Mouse (Mus musculus) intestine, embryonic 14.5 days (tissue): ENCODE measurements at regions not wholly inside any gene's neighbourhood (a gene's known extent, or its start where the extent isn't known, plus 50 kb on each side); places are given as distances from the start of the nearest gene placed in this dataset.
"Not testable (repeated sequence)": the region's sequence is repeated elsewhere in the genome, so short reads cannot be mapped to it uniquely, and the experiment has no call there.

ENCODE experiments used
- ATAC-seq: fragments of 200-750 bp; cut with Nextera tagmentation; replicated peaks from 2 replicates; pipeline ENCODE4 v1.8.0; 2017; ENCODE audit warnings: low read depth, moderate number of reproducible peaks, moderate TSS enrichment, moderate library complexity; ENCODE audit not compliant: low FRiP score, low TSS enrichment
- DNase-seq: peaks from one replicate; pipeline ENCODE4 v3.0.0-alpha.2; 2018; ENCODE audit warnings: low spot score
- H3K27ac ChIP-seq: fragments of 300-500 bp; sonication (generic); 2 replicates; pipeline ENCODE4 v1.5.1; 2014; ENCODE audit warnings: low read depth, mild to moderate bottlenecking, control low read depth
- H3K27me3 ChIP-seq: fragments of 300-500 bp; sonication (generic); replicated peaks from 2 replicates; pipeline ENCODE4 v1.6.1; 2014; ENCODE audit warnings: low read length, control low read depth; ENCODE audit not compliant: control insufficient read depth, insufficient read depth
- H3K36me3 ChIP-seq: fragments of 300-500 bp; sonication (generic); 2 replicates; pipeline ENCODE4 v1.6.1; 2014; ENCODE audit warnings: low read length, control low read depth; ENCODE audit not compliant: control insufficient read depth, insufficient read depth
- H3K4me1 ChIP-seq: fragments of 300-500 bp; sonication (generic); replicated peaks from 2 replicates; pipeline ENCODE4 v1.6.1; 2014; ENCODE audit warnings: low read length, control low read depth, mixed read lengths; ENCODE audit not compliant: control insufficient read depth, insufficient read depth
- H3K4me2 ChIP-seq: fragments of 300-500 bp; sonication (generic); 2 replicates; pipeline ENCODE4 v1.6.1; 2014; ENCODE audit warnings: low read length
- H3K4me3 ChIP-seq: fragments of 300-500 bp; sonication (generic); 2 replicates; pipeline ENCODE4 v1.5.1; 2014; ENCODE audit warnings: low read depth, low read length, control low read depth, mixed read lengths
- H3K9ac ChIP-seq: fragments of 300-500 bp; sonication (generic); 2 replicates; pipeline ENCODE4 v1.6.1; 2014; ENCODE audit warnings: mild to moderate bottlenecking, low read length
- H3K9me3 ChIP-seq: fragments of 300-500 bp; sonication (generic); 2 replicates; pipeline ENCODE4 v1.6.1; 2016; ENCODE audit warnings: low read length, control low read depth; ENCODE audit not compliant: control insufficient read depth
- WGBS: fragments of 180-500 bp; shearing (Covaris S2); extraction: QIAGEN DNeasy Blood & Tissue Kit; methylation state at CpG from one replicate; pipeline ENCODE4 v1.1.7; 2014; 5-methylcytosine and 5-hydroxymethylcytosine counted together

GRCm38 (mm10) chr10:51397016-51397415 lies 83.4 kb upstream of the Gm49339 start:
- DNase-seq, H3K36me3 ChIP-seq, H3K27ac ChIP-seq, ATAC-seq, H3K9ac ChIP-seq, H3K27me3 ChIP-seq, H3K4me1 ChIP-seq, H3K9me3 ChIP-seq, H3K4me2 ChIP-seq, H3K4me3 ChIP-seq: not testable (repeated sequence)
- 89% methylated on average over 3 of the region's 3 CpGs for WGBS

- Histone ChIP-seq H3K4me1 (no peaks in the 10 kb centered on the region), H3K9ac (no peak overlapping the region), H3K36me3 (no peaks in the 10 kb centered on the region), H3K27ac (no peak overlapping the region), H3K4me2 (peak overlapping the region; percentile 15; the same call in 1 of the 2 replicates), H3K9me3 (no peaks in the 10 kb centered on the region), H3K4me3 (no peak overlapping the region), H3K27me3 (no peaks in the 10 kb centered on the region)
- 6% methylated on average over 9 of the region's 9 CpGs for WGBS
- DNase-seq = peak; percentile 72
- ATAC-seq = no peak
These were observed 75.3 kb upstream of the Gm49339 start for GRCm38 (mm10) chr10:51405141-51405540.

DNA sequence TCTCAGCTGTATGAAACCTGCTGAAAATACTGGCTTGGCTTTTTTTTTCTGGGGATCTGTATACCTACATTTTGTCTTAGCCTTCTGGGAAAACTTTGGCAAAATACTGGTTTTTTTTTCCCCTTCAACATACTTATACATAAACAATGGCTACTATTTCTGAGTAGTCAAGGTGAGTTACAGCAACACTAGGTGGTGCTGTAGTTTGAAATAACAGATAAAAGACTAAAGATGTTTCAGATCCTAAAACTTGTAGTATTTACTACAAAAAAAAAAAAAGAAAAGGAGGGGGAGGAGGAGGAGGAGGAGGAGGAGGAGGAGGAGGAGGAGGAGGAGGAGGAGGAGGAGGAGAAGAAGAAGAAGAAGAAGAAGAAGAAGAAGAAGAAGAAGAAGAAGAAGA lies 67.6 kb upstream of the Gm49339 start:
- H3K9me3 ChIP-seq = no peaks in the 10 kb centered on the region
- no peak for ATAC-seq

DNA sequence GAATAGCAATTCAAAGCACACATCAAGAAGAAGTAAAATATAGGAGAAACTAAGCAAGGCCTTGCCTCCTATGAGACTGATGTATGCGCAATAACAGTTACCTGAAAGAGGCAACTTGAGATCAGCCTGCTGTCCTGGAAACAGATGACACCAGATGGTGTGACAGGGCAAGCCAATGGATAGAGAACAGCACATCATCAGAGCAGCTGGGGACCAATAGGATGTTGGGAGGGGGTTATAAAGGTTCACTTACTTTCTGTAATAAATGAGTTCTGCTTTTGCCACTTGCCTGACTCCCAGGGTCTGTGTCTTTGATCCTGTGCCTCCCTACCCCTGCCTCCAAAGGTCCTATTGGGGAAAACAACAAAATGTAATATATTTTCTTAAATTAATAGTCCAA lies 65.9 kb upstream of the Gm49339 start:
- Histone ChIP-seq H3K36me3 (no peaks in the 10 kb centered on the region), H3K27me3 (no peaks in the 10 kb centered on the region), H3K9me3 (no peaks in the 10 kb centered on the region), H3K4me2 (no peak overlapping the region), H3K27ac (no peak overlapping the region), H3K9ac (no peak overlapping the region), H3K4me3 (no peak overlapping the region), H3K4me1 (no peaks in the 10 kb centered on the region)
- ATAC-seq = no peak
- 90% methylated on average over 1 of the region's 1 CpGs for WGBS
- no peak for DNase-seq

More for the DNA sequence above, 67.6 kb upstream of the Gm49339 start:
- no peak for DNase-seq
- Histone ChIP-seq H3K4me2 (no peak overlapping the region), H3K27ac (no peak overlapping the region), H3K4me3 (no peak overlapping the region), H3K36me3 (no peaks in the 10 kb centered on the region), H3K4me1 (no peaks in the 10 kb centered on the region), H3K9ac (no peak overlapping the region), H3K27me3 (no peaks in the 10 kb centered on the region)

DNA sequence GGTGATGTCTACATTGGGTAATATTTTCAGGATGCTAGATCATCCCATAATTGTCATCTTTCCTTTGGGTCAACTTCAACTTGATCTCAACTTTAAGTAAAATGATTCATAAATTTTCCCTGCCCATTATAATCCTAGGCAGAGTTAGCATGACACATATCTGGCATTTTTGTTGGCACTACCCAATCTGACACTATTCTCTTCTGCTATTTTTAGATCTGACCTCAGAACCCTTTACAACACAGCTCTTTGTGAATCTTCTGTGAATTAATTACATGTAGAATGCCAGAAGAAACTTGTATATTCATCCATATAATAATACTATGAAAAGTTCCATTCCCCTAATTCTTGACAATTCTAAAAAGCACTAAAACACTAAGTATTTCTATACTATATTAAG lies 63.7 kb upstream of the Gm49339 start:
- Histone ChIP-seq H3K9ac (no peak overlapping the region), H3K27ac (no peak overlapping the region), H3K4me1 (no peaks in the 10 kb centered on the region), H3K4me3 (no peak overlapping the region), H3K27me3 (no peaks in the 10 kb centered on the region), H3K4me2 (no peak overlapping the region), H3K36me3 (no peaks in the 10 kb centered on the region), H3K9me3 (no peaks in the 10 kb centered on the region)
- ATAC-seq (no peak), DNase-seq (no peak)

GRCm38 (mm10) chr10:51417221-51417911 lies 63.0 kb upstream of the Gm49339 start:
- no peak for ATAC-seq
- Histone ChIP-seq H3K4me3 (no peak overlapping the region), H3K9ac (no peak overlapping the region), H3K36me3 (no peaks in the 10 kb centered on the region), H3K4me2 (no peak overlapping the region), H3K27ac (no peak overlapping the region), H3K27me3 (no peaks in the 10 kb centered on the region), H3K4me1 (no peaks in the 10 kb centered on the region), H3K9me3 (no peaks in the 10 kb centered on the region)
- WGBS = 66% methylated on average over 3 of the region's 3 CpGs
- no peak for DNase-seq

GRCm38 (mm10) chr10:51418550-51418949 lies 61.9 kb upstream of the Gm49339 start:
- DNase-seq (no peak), ATAC-seq (no peak)
- Histone ChIP-seq H3K4me1 (no peaks in the 10 kb centered on the region), H3K4me2 (no peak overlapping the region), H3K27me3 (no peaks in the 10 kb centered on the region), H3K27ac (no peak overlapping the region), H3K4me3 (no peak overlapping the region), H3K9me3 (no peaks in the 10 kb centered on the region), H3K9ac (no peak overlapping the region), H3K36me3 (no peaks in the 10 kb centered on the region)
- 86% methylated on average over 1 of the region's 1 CpGs for WGBS

DNA sequence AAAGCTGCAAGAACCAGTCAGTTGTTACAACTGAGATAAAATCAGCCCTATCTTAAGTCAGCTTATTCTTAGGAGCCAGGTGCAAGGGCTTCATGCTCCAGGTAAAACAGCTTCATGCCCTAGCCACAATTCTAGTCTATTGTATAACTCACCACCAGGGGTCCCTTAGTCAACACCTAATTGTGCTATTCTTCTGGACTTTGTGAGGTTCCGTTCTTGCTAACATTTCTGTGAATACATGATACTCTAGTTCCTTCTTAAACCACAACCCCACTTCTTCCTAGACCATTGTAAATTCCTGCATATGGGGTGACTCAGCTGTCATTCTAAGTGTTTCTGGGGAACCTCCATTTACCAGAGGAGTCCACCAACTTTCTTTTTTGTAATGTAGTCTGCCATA lies 57.9 kb upstream of the Gm49339 start:
- no peak overlapping the region for H3K27ac ChIP-seq
- no peak for ATAC-seq
- no peak for DNase-seq
- H3K27me3 ChIP-seq = no peaks in the 10 kb centered on the region
- no peak overlapping the region for H3K9ac ChIP-seq
- no peaks in the 10 kb centered on the region for H3K4me1 ChIP-seq
- no peaks in the 10 kb centered on the region for H3K9me3 ChIP-seq
- no peak overlapping the region for H3K4me3 ChIP-seq
- no peaks in the 10 kb centered on the region for H3K36me3 ChIP-seq
- no peak overlapping the region for H3K4me2 ChIP-seq
- WGBS = 79% methylated on average over 1 of the region's 1 CpGs
